Mouse (Mus musculus) embryo, embryonic 11 days (tissue): Measurements from ENCODE around the gene Rimkla.
A peak's percentile ranks its signal among the peaks of the same experiment; 100 is the strongest.

Experiments
- DNase-seq: peaks from one replicate; pipeline ENCODE4 v3.0.0-alpha.2; 2015

Gene Rimkla

DNA sequence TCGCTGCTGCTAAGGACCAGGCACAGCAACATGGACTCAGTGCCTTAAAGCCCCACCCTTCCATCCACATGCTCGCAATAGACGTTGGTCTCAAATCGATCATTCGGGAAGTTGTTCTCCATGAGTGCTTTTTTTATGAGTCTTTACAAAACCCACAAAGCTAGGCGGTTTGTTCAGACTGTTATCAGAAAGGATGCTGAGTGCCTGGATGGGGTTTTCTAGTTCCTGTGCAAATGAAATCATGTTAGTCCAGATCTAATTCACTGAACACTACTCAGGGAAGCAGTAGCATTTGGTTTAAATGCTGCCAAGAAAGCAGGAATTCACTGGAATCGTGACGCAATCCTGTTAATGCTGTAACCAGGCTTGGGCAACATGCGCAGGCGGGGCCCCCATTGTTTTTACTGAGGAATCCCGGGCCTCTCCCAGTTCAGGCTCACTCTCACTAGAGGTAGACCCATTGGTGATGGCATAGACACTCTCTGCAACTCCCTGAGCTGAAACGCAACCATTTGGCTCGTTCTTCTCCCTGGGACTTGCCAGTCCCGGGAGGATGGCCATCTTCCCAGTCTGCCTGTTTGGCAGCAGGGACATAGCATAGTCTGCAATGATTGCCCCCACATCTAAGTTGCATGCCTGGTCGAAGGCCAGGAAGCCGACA lies 24.6 kb downstream of the Rimkla start:
- DNase-seq = no peak

DNA sequence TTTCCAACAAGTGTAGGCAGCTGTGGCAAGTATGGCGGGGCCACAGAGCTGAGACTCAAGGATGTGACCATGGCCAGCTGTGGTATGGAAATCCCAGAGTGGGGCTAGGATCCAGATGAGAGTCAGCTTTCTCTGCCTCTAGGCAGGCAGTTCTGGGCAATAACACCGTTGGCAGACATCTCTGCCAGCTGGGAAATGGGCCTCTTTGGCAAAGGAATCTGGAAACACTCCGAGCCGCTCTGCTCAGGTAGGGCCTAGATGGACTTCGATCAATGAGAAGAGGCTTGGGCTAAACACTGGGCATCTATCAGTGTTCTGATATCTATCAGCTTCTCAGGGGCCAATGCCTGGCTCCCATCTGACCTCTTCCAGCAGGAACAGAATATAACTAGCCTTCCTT lies 26.6 kb downstream of the Rimkla start:
- no peak for DNase-seq

DNA sequence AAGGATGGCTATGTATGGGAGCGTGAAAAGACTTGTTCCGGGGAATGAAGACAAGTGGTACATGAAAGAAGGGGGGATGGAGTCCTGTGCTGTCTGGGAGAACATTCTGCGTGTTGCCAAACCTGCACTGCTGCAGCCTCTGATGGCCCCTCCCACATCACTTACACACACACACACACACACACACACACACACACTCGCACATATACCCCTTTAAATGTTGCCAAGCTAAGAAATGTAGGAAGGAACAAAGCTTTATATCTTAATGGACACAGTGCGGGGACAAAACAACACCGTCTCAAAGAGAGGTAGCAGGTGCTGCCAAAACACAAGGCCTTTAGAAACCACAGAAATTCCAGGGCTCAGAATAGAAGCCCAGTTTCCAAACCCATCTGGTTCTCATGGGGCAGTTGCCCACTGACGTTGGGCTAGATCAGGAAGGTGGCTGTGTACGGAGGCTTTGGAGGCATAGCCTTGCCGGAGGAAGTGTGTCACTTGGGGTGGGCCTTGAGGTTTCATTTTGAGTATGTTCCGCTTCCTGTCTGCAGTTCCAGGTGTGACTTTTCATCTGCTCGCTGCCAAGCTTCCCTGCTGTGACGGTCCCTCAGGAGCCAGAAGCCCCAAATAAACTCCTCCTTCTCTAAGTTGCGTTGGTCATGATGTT lies 28.5 kb downstream of the Rimkla start:
- DNase-seq = no peak

DNA sequence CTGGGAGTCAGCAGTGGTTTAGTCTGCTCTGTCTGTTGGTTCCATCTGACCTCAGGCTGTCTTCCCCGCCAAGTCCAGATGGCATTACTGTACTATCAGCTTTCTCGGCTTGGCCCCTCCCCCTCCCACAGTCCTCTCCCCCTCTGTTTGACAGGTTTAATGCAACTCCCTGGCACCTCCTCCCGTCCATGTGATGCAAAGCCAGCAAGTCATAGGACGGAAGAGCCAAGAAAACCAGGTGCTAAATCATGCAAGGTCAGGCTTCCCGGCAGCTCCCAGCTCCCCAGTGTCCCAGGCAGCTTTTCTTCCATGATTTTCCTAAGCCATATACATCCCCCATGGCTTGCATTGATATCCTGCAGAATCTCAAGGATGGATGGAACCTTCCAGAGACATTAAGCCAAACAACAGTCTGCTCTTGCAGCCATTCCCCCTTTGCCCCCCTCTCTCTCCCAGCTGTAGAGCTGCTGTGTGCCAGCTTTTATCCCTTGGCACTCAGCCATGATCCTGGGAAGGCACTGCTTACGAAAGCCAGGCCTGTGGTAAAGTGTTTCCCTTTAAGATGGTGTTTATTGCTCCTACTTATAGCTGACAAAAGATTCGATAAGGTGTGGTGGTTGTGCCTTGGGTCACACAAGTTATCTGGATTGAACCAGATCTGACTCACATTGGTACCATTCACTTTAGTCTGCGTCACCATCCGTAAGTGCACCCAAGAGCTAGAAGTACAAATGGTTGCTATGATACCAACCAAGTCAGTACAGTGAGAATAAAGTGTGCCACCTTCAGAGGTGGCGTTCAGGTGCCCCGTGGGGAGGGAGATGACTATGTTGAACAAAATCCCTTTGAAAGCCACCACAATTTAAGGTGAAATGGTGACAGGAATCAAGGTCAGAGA lies 29.3 kb downstream of the Rimkla start:
- DNase-seq = peak; percentile 55

DNA sequence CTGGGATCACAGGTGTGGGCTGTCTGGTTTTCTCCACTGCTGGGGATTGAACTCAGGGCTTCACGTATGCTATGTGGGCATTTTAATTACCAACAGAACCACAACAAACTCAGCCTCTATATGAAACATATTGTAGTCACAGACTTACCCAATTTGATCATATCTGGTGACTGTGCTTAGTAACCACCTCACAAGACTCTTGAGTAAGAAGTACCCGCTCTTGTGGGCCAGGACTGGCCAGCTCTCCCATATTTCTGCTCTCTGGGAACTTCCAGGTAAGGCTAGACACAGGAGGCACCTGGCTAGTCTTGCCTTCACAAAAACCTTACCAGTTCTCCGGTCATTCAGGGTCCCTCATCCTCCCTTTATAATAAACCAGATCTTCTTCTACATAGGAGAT lies 30.0 kb downstream of the Rimkla start:
- no peak for DNase-seq

DNA sequence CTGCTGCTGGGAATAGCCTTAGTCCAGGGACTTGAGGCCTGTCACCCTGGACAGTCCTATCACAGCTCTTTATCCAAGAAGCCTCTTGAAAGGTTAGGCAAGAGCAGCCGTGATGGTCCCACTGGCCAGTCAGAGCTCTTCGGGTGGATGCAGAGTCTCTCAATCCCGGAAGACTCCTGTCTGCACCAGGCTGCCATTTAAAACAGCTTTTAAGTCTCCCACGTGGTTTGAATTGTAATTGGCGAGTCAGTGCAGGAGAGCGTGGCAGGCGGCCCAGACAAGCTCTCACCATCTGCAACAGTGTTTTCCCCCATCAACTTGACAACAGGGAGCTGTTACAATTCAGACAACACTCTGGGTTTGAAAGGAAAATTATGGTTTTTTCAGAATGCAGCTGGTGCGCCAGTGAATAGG lies 31.7 kb downstream of the Rimkla start:
- DNase-seq = peak; percentile 35

DNA sequence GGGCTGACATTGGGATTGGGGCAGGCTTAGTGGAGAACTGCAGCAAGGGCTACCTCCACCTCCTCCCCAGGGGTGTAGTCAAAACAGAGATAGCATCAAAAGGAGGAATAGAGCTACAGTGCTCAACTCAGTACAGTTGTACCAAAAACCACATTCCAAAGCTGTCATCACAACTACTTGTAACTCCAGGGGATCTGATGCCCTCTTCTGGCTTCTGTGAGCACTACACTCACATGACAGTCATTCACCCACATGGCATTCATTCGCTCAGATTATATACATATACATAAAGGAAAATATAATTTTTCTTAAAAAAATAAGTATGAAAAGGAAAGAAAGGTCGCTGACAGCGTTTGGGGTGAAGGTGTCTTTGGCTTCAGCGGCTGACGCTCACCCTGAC lies 32.1 kb downstream of the Rimkla start:
- peak; percentile 31 for DNase-seq

DNA sequence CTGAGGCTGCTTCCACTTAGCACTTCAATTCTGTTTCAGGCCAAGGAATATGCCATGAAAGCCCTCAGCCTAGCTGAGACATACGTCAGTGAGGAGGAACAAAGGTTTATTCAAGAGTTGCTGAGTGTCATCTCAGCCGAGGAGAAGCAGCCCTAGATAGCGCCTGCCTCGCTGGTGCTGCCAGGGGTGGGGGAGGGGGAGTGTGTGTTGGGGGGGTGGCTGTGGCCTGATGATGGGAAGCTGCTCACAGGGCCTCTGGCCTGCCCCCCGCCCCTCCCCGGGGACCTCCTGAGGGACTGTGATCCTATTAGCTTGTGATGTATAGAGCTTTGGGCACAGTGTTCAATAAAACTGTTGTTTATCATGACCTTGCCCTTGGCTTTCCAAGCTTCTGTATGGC lies 38.9 kb downstream of the Rimkla start:
- DNase-seq = peak; percentile 42

DNA sequence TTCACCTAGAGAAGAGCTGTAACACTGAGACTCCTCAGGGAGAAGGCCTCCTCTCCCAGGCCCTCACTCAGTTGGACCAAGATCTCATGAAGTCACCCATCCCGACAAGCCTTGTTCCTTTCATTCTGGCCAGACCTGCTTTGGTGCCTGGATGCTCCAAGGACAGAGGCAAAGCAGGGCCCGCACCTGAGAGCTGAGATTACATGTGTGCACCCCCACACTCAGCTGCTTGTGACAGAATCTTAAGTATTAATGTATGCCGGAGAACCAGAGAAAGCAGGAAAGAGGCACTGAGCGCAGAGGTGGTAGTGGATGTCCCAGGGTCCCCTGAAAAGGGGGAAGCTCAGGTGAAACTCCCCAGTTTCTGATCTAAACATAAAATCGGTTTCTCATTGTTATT lies 39.3 kb downstream of the Rimkla start:
- no peak for DNase-seq

DNA sequence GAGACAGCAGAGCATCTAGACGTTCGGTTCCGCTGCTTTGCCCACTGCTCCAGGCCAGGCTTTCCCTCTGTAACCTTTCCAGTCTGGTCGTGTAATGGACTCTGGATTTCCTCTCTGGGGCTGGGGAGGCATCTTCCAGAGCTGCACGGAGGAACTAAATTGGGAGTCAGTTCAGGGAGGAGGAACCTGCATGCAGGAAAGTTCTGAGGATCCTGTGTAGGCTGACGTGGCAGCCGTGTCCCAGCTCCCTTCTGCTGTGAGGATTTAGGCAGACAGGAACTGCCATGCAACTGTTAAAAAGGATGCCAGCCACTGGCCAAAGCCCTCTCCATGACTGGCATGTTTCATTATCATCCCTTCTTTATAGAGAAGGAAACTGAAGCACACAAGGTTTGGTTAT lies 42.0 kb downstream of the Rimkla start:
- no peak for DNase-seq

DNA sequence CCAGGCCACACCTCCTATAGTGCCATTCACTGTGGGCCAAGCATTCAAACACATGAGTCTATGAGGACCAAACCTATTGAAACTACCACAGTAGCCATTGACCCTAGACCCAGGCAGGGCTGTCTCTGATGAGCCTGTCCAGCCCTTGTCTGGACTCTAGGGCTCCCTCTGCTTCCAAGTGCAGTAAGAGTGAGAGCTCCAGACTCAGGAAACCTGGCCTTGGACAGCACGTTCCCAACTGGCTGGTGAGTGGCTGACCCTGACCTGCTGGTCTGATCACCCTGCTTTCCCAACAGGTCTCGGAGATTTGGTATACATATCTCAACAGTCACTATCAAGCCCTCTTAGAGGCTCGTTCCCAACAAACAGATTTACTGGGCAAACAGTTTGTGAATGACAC lies 44.6 kb downstream of the Rimkla start:
- DNase-seq = no peak

DNA sequence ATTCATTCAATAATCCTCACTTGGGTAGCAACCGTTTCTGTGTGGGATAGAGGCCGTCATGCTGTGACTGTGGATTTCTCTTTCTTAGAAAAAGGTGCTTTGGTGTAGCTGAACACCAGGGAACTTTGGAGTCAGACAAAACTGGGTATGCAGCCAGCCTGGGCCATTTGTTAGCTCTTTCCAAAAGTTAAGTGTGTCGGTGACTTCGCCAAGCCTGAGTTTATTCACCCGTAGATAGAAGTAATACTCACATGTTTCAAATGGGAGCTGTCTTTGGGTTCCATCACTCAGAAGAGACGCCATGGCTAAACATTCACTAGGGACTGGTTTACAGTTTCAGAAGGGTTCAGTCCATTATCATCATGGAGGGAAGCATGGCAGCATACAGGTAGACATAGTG lies 45.2 kb downstream of the Rimkla start:
- no peak for DNase-seq

DNA sequence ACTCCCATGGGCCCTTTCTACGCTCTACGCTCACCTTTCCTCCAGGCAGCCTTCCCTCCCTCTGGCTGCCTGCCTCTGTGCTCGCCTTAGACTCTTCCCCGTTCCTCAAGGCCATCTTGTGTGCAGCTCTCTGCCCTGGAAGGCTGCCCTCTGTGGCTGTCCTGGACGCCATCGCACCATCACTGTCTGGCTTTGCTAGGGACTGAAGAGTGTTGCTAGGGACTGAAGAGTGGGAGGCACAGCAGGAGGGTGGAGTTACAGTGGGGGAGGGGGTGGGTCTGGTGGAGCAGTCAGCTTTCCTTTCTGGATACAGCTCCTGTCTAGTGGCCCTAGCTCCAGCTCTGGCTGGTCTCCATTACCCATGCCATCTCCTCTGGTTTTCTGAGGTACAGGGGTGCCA lies 49.9 kb downstream of the Rimkla start:
- no peak for DNase-seq

DNA sequence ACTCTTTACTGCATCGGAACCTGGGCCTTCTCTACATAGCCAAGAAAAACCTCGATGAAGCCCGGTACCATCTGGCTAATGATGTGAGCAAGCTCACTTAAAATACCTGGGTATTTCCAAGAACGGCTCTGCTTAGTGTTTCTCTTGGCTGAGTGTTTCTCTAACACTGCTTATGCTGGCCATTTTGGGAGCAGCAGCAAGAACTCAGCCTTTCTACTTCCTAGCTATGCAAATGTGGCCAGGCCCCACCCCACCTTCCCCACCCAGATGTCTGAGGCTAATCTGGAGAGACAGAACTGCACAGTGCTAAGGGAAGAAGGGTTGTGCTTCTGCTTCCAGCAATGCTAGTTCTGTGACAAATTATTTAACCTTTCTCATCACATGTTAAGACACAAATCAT lies 50.6 kb downstream of the Rimkla start:
- no peak for DNase-seq

DNA sequence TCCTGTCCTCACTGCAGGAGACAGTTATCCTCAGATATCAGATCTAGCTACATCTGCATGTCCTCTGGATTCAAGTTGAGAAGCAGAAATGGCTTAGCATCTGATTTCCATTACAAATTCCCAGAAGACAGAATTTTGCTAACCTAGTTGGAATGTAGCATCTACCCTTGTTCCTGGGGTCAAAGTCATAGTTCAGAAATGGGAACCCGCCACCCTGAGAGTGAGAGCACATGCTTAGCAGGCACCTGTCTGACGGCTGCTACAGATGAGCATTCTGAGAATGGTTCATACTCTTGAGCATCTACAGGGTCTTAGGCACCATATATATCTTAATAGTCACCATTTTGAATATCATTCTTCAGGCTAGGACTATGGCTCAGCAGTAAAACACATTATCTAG lies 54.5 kb downstream of the Rimkla start:
- DNase-seq = no peak

DNA sequence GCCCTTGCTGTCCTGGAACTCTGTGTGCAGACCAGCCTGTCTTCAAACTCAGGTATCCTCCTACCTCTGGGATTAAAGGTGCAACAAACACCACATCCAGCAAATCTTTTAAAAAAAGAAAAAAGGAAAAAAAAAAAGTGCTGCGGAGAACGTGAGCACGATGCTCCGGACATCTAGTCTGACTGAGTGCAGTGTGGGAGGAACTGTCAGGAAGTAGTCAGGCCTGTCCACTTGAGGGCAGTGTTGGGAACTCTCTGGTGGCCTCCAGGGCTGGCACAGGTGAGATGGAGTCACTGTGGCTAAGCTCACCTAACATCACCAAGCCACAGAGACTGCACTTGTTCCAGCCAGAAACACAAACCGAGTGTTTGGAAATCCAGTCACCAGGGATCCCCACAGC lies 61.8 kb downstream of the Rimkla start:
- peak; percentile 49 for DNase-seq

DNA sequence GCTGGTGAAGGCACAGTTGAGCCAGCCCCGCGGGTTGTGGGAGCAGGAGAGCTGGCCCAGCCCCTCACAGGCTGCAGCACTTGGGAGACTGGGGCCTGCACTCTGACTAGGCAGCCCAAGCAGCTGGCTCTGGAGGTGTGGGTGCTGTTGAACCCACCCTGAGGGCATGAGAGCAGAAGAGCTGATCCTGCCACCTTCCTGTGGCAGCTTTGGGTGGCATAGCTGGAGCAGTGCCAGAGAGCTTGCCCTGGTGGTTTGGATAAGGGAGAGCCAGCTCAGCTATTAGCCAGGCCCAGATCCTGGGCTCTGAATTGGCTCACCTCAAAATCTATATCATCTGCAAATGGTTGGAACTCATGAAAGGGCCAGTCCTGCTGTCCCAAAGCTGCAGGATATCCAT lies 64.7 kb downstream of the Rimkla start:
- DNase-seq = no peak

DNA sequence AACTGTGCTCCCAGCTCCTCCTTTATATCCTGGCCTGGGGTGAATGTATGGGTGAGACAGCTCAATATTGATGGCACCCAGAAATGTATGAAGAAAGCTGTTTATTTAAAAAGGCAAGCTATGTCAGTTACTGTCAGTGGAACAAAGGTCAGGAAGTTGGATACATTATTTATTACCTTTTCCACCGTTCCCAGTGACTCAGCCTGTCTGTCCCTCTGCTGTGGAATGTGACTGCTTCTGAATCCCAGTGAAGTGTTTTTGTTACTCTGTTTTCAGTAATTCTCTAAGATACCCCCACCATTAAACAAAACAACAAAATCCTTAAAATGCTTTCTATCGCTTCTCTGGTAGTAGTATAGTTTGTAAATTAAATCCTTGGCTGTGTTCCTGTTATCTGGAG lies 66.8 kb downstream of the Rimkla start:
- DNase-seq = no peak

DNA sequence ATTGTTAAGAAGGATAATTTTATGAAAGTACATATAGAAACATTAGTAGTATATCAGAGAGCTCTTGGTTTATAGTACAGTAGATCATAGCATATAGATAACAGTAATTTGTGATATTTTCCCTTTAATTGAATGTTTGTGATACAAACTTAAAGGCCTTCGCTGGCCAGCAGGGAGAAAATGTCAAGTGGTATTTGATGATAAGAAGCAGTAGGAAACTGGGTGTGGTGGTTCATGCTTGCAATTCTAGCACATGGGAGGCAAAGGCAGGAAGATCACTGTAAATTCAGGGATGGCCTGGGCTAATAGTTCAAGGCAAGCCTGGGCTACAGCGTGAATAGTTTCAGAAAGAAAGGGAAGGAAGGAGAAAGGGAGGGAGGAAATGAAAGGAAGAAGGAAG lies 67.4 kb downstream of the Rimkla start:
- no peak for DNase-seq

DNA sequence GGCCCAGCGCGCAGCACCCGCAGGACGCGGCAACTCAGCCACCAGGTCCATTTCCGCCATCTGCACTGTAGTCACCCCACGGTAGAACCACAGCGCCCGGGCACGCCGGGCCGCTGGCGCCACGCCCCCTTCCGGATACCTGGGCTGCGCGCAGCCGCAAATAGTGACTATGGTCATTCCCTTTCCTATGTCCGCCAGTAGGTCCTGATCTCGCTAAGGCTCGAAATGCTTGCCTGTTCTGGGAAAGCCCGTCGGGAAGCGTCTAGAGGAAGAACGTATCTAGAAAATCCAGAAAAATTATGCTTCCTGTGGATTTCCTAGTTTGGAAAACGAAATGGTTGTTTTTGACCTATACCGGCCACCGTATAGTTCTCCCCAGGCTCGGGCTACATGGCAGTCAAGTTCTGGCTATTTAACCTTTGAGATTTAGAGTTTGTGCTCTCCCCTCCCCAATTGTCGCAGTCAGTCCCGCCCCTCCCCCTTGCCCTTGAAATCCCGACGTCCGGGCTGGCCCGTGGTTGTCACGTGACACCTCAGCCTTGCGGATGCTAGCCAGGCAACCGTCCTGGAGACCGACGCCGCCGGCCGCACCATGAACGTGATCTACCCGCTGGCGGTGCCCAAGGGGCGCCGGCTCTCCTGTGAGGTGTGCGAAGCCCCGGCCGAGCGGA lies 70.0 kb downstream of the Rimkla start, which contains the start of the genes Ppcs and Zmynd12:
Gene Ppcs, minus strand, starts transcription at position 127 of the 671 bp plus-strand sequence.
Gene Zmynd12, plus strand, starts transcription at position 521 of the 671 bp plus-strand sequence.
- peak; percentile 96 for DNase-seq

DNA sequence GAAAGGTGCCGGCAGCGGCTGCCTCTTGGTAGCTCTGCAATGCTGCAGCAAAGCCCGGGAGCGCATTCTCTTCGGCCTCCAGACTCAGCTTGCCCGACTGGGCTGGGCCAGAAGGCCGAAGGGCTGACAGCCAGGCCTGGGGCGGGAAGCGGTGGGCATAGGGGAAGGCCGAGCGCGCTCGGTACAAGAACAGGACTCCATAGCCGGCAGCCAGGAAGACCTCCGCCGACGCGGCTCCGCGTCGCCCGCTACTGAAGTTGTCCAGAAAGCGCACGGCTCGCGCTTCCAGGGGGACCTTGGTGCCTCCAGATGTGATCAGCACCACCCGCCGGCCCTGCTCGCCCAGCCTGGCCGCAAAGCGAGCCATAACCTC lies 70.5 kb downstream of the Rimkla start:
- no peak for DNase-seq

DNA sequence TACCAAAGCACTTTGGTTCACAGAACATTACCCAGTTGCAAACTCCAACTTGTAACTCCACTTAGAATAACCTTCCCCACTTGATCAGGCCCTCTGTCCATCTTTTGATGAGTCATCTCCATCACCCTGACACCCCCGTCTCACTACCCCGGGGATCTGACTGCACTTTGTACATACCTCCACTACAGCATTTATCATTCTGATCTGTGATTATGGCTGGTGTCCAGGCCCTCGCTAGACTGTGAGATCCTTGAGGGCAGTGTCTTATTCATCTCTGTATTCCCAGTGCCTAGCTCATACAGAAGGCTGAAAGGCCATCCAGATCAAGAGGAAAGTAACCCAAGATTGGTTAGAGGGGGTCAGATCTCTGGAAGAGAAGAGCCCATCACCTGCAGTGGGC lies 71.2 kb downstream of the Rimkla start:
- no peak for DNase-seq

DNA sequence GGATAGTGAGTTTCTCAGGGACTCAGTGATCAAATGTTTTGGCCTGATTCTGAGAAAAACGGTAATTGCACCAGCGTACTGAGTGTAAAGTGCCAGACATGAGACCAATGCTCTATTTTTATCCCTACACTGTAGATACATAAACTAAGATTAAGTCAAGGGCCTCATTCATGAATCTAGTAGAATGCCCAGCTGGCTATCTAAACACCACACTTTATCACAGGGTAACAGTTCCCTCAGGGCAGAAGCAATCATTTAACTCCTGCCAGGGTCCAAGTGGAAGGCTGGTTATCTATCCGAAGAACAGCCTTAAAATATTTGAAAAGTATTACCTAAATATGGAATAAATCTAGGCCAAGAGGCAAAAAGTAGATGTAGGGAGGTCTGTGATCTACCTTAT lies 74.5 kb downstream of the Rimkla start:
- no peak for DNase-seq
